Mouse (Mus musculus) layer of hippocampus, postnatal 36 days (tissue): Measurements from ENCODE around the gene Hyal5. TPM values are rescaled to one million over a fixed set of nuclear protein-coding genes. Genes with fewer than 3 reads are reported as not detected.

Experiments used
- DNase-seq, 2 experiments: peaks; one replicate each; pipeline ENCODE4 v3.0.0; 2022
- total RNA-seq, 2 experiments: library from RNA; stranded (reverse); gene quantifications; 2 replicates each; pipeline ENCODE4 v1.2.3; 2021

The Hyal5 gene
- total RNA-seq: not detected

DNA sequence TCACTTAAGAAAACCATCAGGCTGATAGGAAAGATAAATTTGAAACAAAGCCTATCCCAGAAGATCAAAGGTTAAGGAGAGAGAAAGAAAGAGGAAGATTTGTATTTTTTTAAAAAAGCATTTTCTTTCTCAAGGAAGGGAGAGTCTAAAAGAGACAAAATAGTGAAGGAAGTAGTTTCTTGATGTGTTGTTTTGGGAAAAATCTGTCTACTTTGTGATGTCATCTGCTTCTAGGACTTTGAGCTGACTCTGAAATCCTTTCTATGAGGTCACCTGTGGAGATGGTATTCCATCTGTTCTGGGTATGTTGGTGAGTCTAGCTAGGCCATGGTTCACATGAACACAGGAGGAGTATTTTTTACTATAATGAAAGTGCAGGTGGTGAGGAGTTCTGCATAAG lies at the start of gene Hyal5:
Gene Hyal5, plus strand, starts transcription at position 301 of the 400 bp plus-strand sequence.
- DNase-seq: no peak

GRCm38 (mm10) chr6:24822070-24822469 lies 35.7 kb upstream of the Hyal5 start:
- DNase-seq: no peak

DNA sequence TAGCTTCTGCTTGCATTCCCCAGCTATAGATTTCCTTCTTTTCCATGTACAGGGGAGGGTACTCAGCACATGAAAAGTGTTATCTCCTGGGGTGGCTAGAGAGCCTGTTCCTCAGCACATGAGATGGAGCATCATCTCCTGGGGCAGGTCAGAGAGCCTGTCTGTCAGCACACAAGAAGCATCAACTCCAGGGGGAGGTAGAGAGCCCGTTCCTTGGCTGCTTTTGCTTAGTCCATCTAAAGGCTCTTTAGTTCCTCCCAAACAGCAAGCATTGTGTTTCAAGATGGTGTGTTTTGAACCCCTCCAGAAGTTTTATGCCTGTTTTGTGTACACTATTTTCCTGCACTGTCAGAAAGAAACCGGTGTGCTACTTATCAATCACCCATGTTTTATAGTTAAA lies 2.5 kb downstream of the Hyal5 start:
- no peak for DNase-seq

GRCm38 (mm10) chr6:24863649-24864048 lies 5.9 kb downstream of the Hyal5 start:
- DNase-seq: no peak

GRCm38 (mm10) chr6:24894146-24894873 lies 36.5 kb downstream of the Hyal5 start:
- DNase-seq: peak; percentile 1 to 11

- DNase-seq: no peak
These were observed 37.0 kb downstream of the Hyal5 start for GRCm38 (mm10) chr6:24894874-24895183.

DNA sequence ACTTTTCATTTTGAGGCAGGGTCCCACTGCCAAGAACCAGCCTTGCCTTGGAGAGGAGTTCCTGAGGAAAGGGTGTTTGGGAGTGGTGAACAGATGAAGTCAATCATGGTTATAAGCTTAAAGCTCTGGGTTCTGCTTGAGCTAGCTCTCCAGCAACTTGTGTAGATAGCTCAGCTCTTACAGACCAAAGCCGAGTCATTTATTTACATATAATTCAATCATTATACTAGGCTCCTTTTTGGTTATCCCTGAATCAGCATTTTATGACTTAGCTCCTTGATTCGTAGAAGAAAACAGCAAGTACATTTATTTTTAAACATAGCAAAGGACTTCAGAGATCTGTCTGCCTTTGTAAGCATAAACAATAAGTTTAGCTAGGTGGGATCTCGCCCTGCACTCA lies 47.3 kb downstream of the Hyal5 start:
- no peak for DNase-seq

DNA sequence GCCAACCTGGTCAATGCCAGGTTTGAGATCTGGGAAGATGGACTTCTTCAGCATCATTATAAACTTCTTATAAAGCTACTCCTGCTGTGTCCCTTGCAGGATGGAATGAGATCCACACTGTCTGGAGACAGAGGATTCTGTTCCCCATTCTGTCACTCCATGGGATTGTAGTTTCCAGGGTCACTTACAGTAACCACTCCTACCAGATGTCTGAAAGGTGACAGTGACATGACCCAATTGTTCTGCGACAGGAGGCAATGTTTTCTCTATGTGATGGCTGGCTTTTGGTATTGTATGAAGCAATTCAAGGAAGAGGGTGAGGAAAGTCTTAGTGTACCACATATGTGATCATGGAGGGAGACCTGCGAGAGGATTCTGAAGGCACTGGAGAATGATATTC lies 50.0 kb downstream of the Hyal5 start:
- no peak for DNase-seq

DNA sequence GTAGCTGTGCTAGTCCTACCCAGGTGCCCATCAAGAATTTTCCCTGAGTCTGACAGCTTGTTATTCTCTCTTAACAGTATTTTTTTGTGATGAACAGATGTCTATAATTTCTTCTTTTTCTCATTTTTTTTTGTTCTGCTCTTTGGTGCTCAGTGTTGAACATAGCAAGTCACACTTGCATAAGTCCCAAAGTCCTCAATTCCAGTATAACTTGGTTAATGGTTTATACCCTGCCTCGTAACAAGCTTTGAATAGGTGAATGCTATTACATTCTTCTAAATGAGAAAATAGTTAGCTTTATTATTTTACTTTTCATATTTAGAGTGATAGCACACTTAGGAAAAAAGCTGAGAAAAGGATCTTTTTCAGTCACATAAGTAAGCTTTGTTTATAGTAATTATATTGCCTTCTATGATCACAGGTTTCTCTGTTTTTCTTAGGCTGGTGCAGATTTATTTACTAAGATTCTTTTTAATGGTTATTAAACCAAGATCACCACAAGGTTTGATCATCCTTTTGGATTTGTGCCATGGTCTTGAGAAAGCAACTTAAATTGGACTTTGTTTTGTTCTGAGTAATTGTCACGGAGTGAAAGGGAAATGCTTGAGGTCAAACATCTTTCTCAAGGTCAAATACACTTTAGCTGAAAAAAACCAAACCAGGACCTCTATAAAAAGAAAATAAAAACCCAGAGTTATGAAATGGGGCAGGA lies 52.4 kb downstream of the Hyal5 start:
- DNase-seq: no peak

- no peak for DNase-seq
These were observed 52.9 kb downstream of the Hyal5 start for GRCm38 (mm10) chr6:24910728-24911105.

- no peak for DNase-seq
These were observed 55.8 kb downstream of the Hyal5 start for GRCm38 (mm10) chr6:24913591-24913990.

GRCm38 (mm10) chr6:24925076-24925785 lies 67.4 kb downstream of the Hyal5 start:
- no peak for DNase-seq

Other genes starting within 250 kb of the Hyal5 start
- 100 to 1,000 TPM; 147 to 150 TPM for gene Wasl, start 193.0 kb upstream of the Hyal5 start, total RNA-seq
- gene Hyal6, start 124.8 kb upstream of the Hyal5 start, total RNA-seq: not detected
- gene Hyal4, start 109.7 kb upstream of the Hyal5 start, total RNA-seq: not detected
- gene Spam1, start 66.8 kb upstream of the Hyal5 start, total RNA-seq: not detected
- gene Tmem229a, start 98.3 kb downstream of the Hyal5 start, total RNA-seq: 10 to 100 TPM; 48.7 to 49.6 TPM